Mouse (Mus musculus) lung, postnatal 0 days (tissue): ENCODE measurements at regions not wholly inside any gene's neighbourhood (a gene's known extent, or its start where the extent isn't known, plus 50 kb on each side); places are given as distances from the start of the nearest gene placed in this dataset.

Experiments
- ATAC-seq: fragments of 200-750 bp; cut with Nextera tagmentation; 2 replicates; pipeline ENCODE4 v1.8.0; 2017; ENCODE audit warnings: moderate library complexity
- DNase-seq: peaks from one replicate; pipeline ENCODE4 v3.0.0-alpha.2; 2016; ENCODE audit warnings: low spot score
- H3K27ac ChIP-seq: fragments of 300-500 bp; sonication (generic); 2 replicates; pipeline ENCODE4 v1.5.1; 2014; ENCODE audit warnings: antibody characterized with exemption, mild to moderate bottlenecking, low read length, mixed read lengths
- H3K27me3 ChIP-seq: fragments of 300-500 bp; sonication (generic); replicated peaks from 2 replicates; pipeline ENCODE4 v1.6.1; 2014; ENCODE audit warnings: low read length, mixed read lengths; ENCODE audit not compliant: insufficient read depth
- H3K36me3 ChIP-seq: fragments of 300-500 bp; sonication (generic); 2 replicates; pipeline ENCODE4 v1.6.1; 2014; ENCODE audit warnings: low read length, mixed read lengths; ENCODE audit not compliant: insufficient read depth
- H3K4me1 ChIP-seq: fragments of 300-500 bp; sonication (generic); 2 replicates; pipeline ENCODE4 v1.6.1; 2014; ENCODE audit warnings: antibody characterized with exemption, low read depth, low read length, mixed read lengths; ENCODE audit not compliant: insufficient read depth
- H3K4me2 ChIP-seq: fragments of 300-500 bp; sonication (generic); replicated peaks from 2 replicates; pipeline ENCODE4 v1.6.1; 2014; ENCODE audit warnings: low read depth, mild to moderate bottlenecking, low read length, moderate library complexity, mixed read lengths
- H3K4me3 ChIP-seq: fragments of 300-500 bp; sonication (generic); 2 replicates; pipeline ENCODE4 v1.5.1; 2014; ENCODE audit warnings: low read depth, low read length
- H3K9ac ChIP-seq: fragments of 300-500 bp; sonication (generic); replicated peaks from 2 replicates; pipeline ENCODE4 v1.6.1; 2014; ENCODE audit warnings: low read depth, mild to moderate bottlenecking
- H3K9me3 ChIP-seq: fragments of 300-500 bp; sonication (generic); 2 replicates; pipeline ENCODE4 v1.6.1; 2016; ENCODE audit warnings: low read length, mixed read lengths
- CTCF ChIP-seq: IDR thresholded peaks from 2 replicates; pipeline ENCODE4 v1.5.1; 2016; ENCODE audit warnings: antibody characterized with exemption, mild to moderate bottlenecking
- EP300 ChIP-seq: IDR thresholded peaks from 2 replicates; pipeline ENCODE4 v1.6.1; 2016; ENCODE audit warnings: antibody characterized with exemption, mild to moderate bottlenecking, control low read depth
- WGBS: fragments of 180-500 bp; shearing (Covaris S2); extraction: QIAGEN DNeasy Blood & Tissue Kit; methylation state at CpG from one replicate; pipeline ENCODE4 v1.1.7; 2014; 5-methylcytosine and 5-hydroxymethylcytosine counted together

- Histone ChIP-seq H3K4me1 (no peaks in the 10 kb centered on the region), H3K9me3 (no peaks in the 10 kb centered on the region), H3K27ac (no peak overlapping the region), H3K4me3 (no peak overlapping the region), H3K27me3 (no peaks in the 10 kb centered on the region), H3K4me2 (no peak overlapping the region), H3K36me3 (no peaks in the 10 kb centered on the region), H3K9ac (no peak overlapping the region)
- DNase-seq (no peak), ATAC-seq (no peak)
- 48% methylated on average over 9 of the region's 9 CpGs for WGBS
- TF ChIP-seq CTCF (no peak), EP300 (no peak)
Measured at GRCm38 (mm10) chr13:43959121-43959572, 174.6 kb downstream of the Cd83 start.

DNA sequence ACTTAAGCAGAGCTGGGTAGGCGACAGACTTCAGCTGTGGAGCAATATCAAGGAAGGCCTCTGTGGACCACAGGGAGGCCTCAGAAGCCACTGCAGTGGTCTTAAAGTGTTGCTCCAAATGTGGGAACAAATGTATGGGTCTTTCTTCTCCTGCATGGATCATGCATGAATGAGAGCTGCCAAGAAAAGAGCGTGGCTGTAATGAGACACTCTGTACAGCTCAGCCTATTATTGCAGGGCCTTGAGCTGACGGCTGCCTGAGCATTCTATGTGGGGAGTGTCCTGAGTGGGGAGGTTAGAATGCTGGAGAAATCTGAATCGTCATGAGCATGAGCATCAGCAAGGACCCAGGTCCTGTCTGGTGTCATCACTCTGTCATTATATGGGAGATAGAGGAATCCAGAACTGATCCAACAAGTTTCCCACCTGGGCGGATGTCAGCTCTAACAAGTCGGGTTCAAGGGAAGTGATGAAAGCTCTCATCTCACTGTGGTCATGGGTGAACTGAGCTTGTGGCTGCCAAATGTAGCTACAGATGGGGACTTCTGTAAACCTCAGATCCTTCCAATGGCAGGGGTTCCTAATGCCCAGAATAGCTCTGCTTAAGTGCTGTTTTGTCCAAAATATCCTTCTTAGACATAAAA, 176.6 kb downstream of the Cd83 start:
- Histone ChIP-seq H3K9ac (no peak overlapping the region), H3K27me3 (no peaks in the 10 kb centered on the region), H3K36me3 (no peaks in the 10 kb centered on the region), H3K27ac (no peak overlapping the region), H3K4me2 (no peak overlapping the region), H3K4me3 (no peak overlapping the region), H3K9me3 (no peaks in the 10 kb centered on the region), H3K4me1 (no peaks in the 10 kb centered on the region)
- ATAC-seq: no peak
- no peak for DNase-seq
- WGBS: 68% methylated on average over 6 of the region's 6 CpGs
- no peak for TF ChIP-seq CTCF

DNA sequence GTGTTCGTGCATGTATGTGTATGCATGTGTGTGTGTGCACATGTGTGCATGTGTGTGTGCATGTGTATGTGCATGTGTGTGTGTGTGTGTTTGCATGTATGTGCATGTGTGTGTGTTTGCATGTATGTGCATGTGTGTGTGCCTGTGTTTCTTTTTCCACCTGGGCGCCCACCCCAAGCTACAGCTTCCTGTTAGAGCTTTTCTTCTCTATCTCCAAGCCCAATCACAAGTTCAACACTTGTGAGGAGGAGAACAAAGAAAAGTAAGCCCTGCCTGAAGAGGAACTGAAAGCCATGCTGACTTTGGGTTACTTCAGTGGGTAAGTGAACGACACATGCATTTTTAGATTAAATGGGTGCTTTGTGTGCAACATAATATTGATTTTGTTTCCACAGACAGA, 177.4 kb downstream of the Cd83 start:
- no peaks in the 10 kb centered on the region for H3K9me3 ChIP-seq
- no peaks in the 10 kb centered on the region for H3K27me3 ChIP-seq
- no peaks in the 10 kb centered on the region for H3K4me1 ChIP-seq
- H3K4me2 ChIP-seq: no peak overlapping the region
- no peak overlapping the region for H3K27ac ChIP-seq
- no peaks in the 10 kb centered on the region for H3K36me3 ChIP-seq
- no peak overlapping the region for H3K9ac ChIP-seq
- no peak overlapping the region for H3K4me3 ChIP-seq
- no peak for DNase-seq
- WGBS: 75% methylated on average over 3 of the region's 3 CpGs
- TF ChIP-seq CTCF (no peak), EP300 (no peak)
- ATAC-seq: no peak

- 67% methylated on average over 3 of the region's 3 CpGs for WGBS
- Histone ChIP-seq H3K4me2 (no peak overlapping the region), H3K27me3 (no peaks in the 10 kb centered on the region), H3K36me3 (no peaks in the 10 kb centered on the region), H3K27ac (no peak overlapping the region), H3K4me3 (no peak overlapping the region), H3K4me1 (no peaks in the 10 kb centered on the region), H3K9ac (no peak overlapping the region), H3K9me3 (no peaks in the 10 kb centered on the region)
- ATAC-seq: no peak
- no peak for DNase-seq
- TF ChIP-seq CTCF (no peak), EP300 (no peak)
Measured at GRCm38 (mm10) chr13:43963321-43963720, 178.7 kb downstream of the Cd83 start.

- DNase-seq (no peak), ATAC-seq (no peak)
- Histone ChIP-seq H3K36me3 (no peaks in the 10 kb centered on the region), H3K27me3 (no peaks in the 10 kb centered on the region), H3K27ac (no peak overlapping the region), H3K4me3 (no peak overlapping the region), H3K4me1 (no peaks in the 10 kb centered on the region), H3K9ac (no peak overlapping the region), H3K4me2 (no peak overlapping the region), H3K9me3 (no peaks in the 10 kb centered on the region)
- TF ChIP-seq CTCF: no peak
- TF ChIP-seq EP300: no peak
- WGBS: 50% methylated on average over 4 of the region's 4 CpGs
Measured at GRCm38 (mm10) chr13:43965256-43965905, 180.8 kb downstream of the Cd83 start.

- H3K4me2 ChIP-seq: no peak overlapping the region
- H3K27ac ChIP-seq: no peak overlapping the region
- H3K4me1 ChIP-seq: no peaks in the 10 kb centered on the region
- H3K36me3 ChIP-seq: no peaks in the 10 kb centered on the region
- ATAC-seq: no peak
- TF ChIP-seq EP300 (no peak), CTCF (no peak)
- H3K9ac ChIP-seq: no peak overlapping the region
- DNase-seq: no peak
- no peak overlapping the region for H3K4me3 ChIP-seq
- no peaks in the 10 kb centered on the region for H3K27me3 ChIP-seq
- 79% methylated on average over 5 of the region's 5 CpGs for WGBS
- no peaks in the 10 kb centered on the region for H3K9me3 ChIP-seq
Measured at GRCm38 (mm10) chr13:43967516-43967915, 182.9 kb downstream of the Cd83 start.
